In genomic region chr15:84639451-84640136, GRCm38 (mm10) we compare ENCODE assay signal across 8 mouse cellular contexts. TPM values are rescaled to one million over a fixed set of nuclear protein-coding genes. Genes with fewer than 3 reads are reported as not detected.
A peak's percentile ranks its signal among the peaks of the same experiment; 100 is the strongest.
DNase-seq lines count a peak whose midpoint lies in the region; ATAC-seq and TF ChIP-seq lines count a peak whose summit lies in the region.

No protein-coding gene starts in this region.

- peak; percentile 42 for ATAC-seq in lung, embryonic 14.5 days (ENCODE audit: insufficient read depth)
- no peak for ATAC-seq in megakaryocyte progenitor cell, adult 5-6 weeks (replicated peaks; ENCODE audit: poor library complexity)
- no peak for ATAC-seq in erythroblast, adult 5-6 weeks (replicated peaks; ENCODE audit: low FRiP score, poor library complexity, severe bottlenecking)

- intact Hi-C loops in gastrocnemius, postnatal 36 days (cut with DNase I) = no loop called here

- H3K9ac ChIP-seq in lung, embryonic 14.5 days = no peak overlapping the region

- no peak overlapping the region; the same call in 1 of the 2 replicates for H3K27ac ChIP-seq in lung, embryonic 14.5 days (ENCODE audit: low read depth)

- H3K36me3 ChIP-seq in lung, embryonic 14.5 days (ENCODE audit: insufficient read depth) = no peaks in the 10 kb centered on the region

- no peaks in the 10 kb centered on the region for H3K9me3 ChIP-seq in lung, embryonic 14.5 days (ENCODE audit: low read depth, low read length)

- no peak for TF ChIP-seq CTCF in lung, embryonic 14.5 days (IDR thresholded peaks at IDR 0.05; ENCODE audit: low read depth)

- WGBS in lung, embryonic 14.5 days = 55% methylated on average over 6 of the region's 6 CpGs

- peak; percentile 67 for DNase-seq in embryo, embryonic 10 days (ENCODE audit: low spot score)
- no peak for DNase-seq in embryo, embryonic 11 days
- DNase-seq in Muller cell, postnatal 12 days (ENCODE audit: inconsistent ontology term) = peak; percentile 51
- peak; percentile 65 to 77 for DNase-seq in gastrocnemius, postnatal 36 days
- peak; percentile 51 to 86 for DNase-seq in kidney, adult 8-10 months
- DNase-seq in lung, embryonic 14.5 days = peak; percentile 18

- H3K4me2 ChIP-seq in lung, embryonic 14.5 days = no peak overlapping the region

- H3K4me3 ChIP-seq in lung, embryonic 14.5 days (ENCODE audit: low read depth, low read length) = no peak overlapping the region

- no peaks in the 10 kb centered on the region for H3K4me1 ChIP-seq in lung, embryonic 14.5 days (ENCODE audit: insufficient read depth)

- no peaks in the 10 kb centered on the region for H3K27me3 ChIP-seq in lung, embryonic 14.5 days (ENCODE audit: insufficient read depth, low read length)

RNA-seq across cellular contexts. Expression of gene Prr5, which starts 29.8 kb away (rescaled TPM):
- 1 to 10 TPM; 3.4 to 3.5 TPM for total RNA-seq in gastrocnemius, postnatal 36 days (2021)
- 24.5 and 27.8 TPM in 2 replicates for polyA plus RNA-seq in lung, embryonic 14.5 days (2014; fragmentation: Nextera tagmentation; extraction: Ambion mirVana)
- 10.0 and 11.1 TPM in 2 replicates for total RNA-seq in megakaryocyte progenitor cell, adult 5-6 weeks (2015)
- total RNA-seq in megakaryocyte progenitor cell, adult 5-6 weeks (2017) = 3.7 and 7.6 TPM in 2 replicates
- total RNA-seq in erythroblast, adult 5-6 weeks (2015; ENCODE audit: low replicate concordance) = 0.84 TPM in 1 of 2 replicates, not detected in the other
- 0.09 TPM in 1 of 2 replicates, not detected in the other for total RNA-seq in erythroblast, adult 5-6 weeks (2017; ENCODE audit: low replicate concordance)
